Comparison of ENCODE assay signal across 10 mouse cellular contexts in the genomic region with DNA sequence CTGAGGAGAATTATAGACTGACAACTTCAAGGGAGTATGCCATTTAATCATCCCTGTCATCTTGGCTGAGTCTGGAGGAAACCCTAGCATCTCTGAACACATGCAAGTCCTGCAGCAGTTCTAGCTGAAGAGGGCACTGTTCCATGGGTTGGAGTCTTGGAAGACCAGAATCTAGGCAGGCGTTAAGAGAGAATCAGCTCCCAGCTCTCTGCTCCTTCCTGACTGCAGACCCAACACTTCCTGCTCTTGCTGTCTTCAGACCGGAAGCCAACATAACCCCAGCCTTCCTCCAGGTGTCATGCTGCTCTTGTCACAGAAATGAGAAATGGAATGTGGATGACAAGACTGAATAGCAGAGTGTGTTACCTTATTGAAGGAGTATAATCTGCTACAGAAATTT. TPM values are rescaled to one million over a fixed set of nuclear protein-coding genes. Genes with fewer than 3 reads are reported as not detected.
DNase-seq lines count a peak whose midpoint lies in the region; ATAC-seq and TF ChIP-seq lines count a peak whose summit lies in the region.
"Had no signal": no experiment of that assay in that cellular context is flagged by ENCODE, and none has a peak within 500 bp of the region (broad histone marks: within the 10 kb centered on the region; RNA-seq: fewer than 3 reads in every experiment).

No protein-coding gene starts in this region.

- ATAC-seq in frontal cortex, adult (ENCODE audit: low TSS enrichment): 0 out of 2 replicates have a peak, but pooled peaks have one; percentile 56
- no peak for ATAC-seq in lung, embryonic 14.5 days (ENCODE audit: insufficient read depth)
- ATAC-seq in cerebellum, adult (ENCODE audit: insufficient number of reproducible peaks, low FRiP score, low TSS enrichment): no peak
- no peak for ATAC-seq in hindbrain, embryonic 16.5 days
- ATAC-seq: forebrain, embryonic 15.5 days had no signal

- DNase-seq in frontal cortex, postnatal 10 days (ENCODE audit: low spot score in 2 of 2): no peak
- peak; percentile 40 for DNase-seq in lung, embryonic 14.5 days
- no peak for DNase-seq in lung, postnatal 25 days (ENCODE audit: low spot score)
- peak; percentile 64 for DNase-seq in induced T-regulatory cell, adult 2 months (ENCODE audit: low read depth)
- DNase-seq in thymus, postnatal 25 days: peak; percentile 68

- H3K4me2 ChIP-seq in lung, embryonic 14.5 days: no peak overlapping the region
- no peak overlapping the region for H3K4me2 ChIP-seq in hindbrain, embryonic 16.5 days (ENCODE audit: low read length)
- H3K4me2 ChIP-seq: forebrain, embryonic 15.5 days; midbrain, embryonic 11.5 days had no signal

- no peak overlapping the region for H3K4me3 ChIP-seq in lung, embryonic 14.5 days (ENCODE audit: low read depth, low read length)
- no peak overlapping the region for H3K4me3 ChIP-seq in hindbrain, embryonic 16.5 days (ENCODE audit: low read length)
- H3K4me3 ChIP-seq: forebrain, embryonic 15.5 days had no signal

- H3K27me3 ChIP-seq in lung, embryonic 14.5 days (ENCODE audit: insufficient read depth, low read length): no peaks in the 10 kb centered on the region
- H3K27me3 ChIP-seq in hindbrain, embryonic 16.5 days (replicated peaks; ENCODE audit: control insufficient read depth, insufficient read depth, low read length): no peaks in the 10 kb centered on the region
- H3K27me3 ChIP-seq: forebrain, embryonic 15.5 days had no signal

- H3K9me3 ChIP-seq in lung, embryonic 14.5 days (ENCODE audit: low read depth, low read length): no peaks in the 10 kb centered on the region
- no peaks in the 10 kb centered on the region for H3K9me3 ChIP-seq in hindbrain, embryonic 16.5 days (ENCODE audit: control insufficient read depth, low read length)
- H3K9me3 ChIP-seq: forebrain, embryonic 15.5 days had no signal

- TF ChIP-seq CTCF in lung, embryonic 14.5 days (IDR thresholded peaks at IDR 0.05; ENCODE audit: low read depth): peak; percentile 36

- H3K36me3 ChIP-seq in lung, embryonic 14.5 days (ENCODE audit: insufficient read depth): peaks cover 16% of the 10 kb centered on the region
- peaks cover 4% of the 10 kb centered on the region for H3K36me3 ChIP-seq in hindbrain, embryonic 16.5 days (ENCODE audit: control insufficient read depth, insufficient read depth, low read length)

- no peak overlapping the region for H3K9ac ChIP-seq in lung, embryonic 14.5 days
- no peak overlapping the region for H3K9ac ChIP-seq in hindbrain, embryonic 16.5 days (ENCODE audit: low read depth, low read length)
- H3K9ac ChIP-seq: forebrain, embryonic 15.5 days had no signal

- no peak overlapping the region for H3K27ac ChIP-seq in lung, embryonic 14.5 days (ENCODE audit: low read depth)
- H3K27ac ChIP-seq in hindbrain, embryonic 16.5 days (ENCODE audit: low read depth, low read length): no peak overlapping the region
- H3K27ac ChIP-seq: forebrain, embryonic 15.5 days had no signal

- 46% methylated on average over 2 of the region's 2 CpGs for WGBS in lung, embryonic 14.5 days
- 68% methylated on average over 2 of the region's 2 CpGs for WGBS in hindbrain, embryonic 16.5 days

- H3K4me1 ChIP-seq in lung, embryonic 14.5 days (ENCODE audit: insufficient read depth): peaks cover 22% of the 10 kb centered on the region
- peaks cover 29% of the 10 kb centered on the region for H3K4me1 ChIP-seq in hindbrain, embryonic 16.5 days (ENCODE audit: control insufficient read depth, insufficient read depth, low read depth, low read length)

RNA-seq across cellular contexts. Expression of a gene that starts 29.1 kb away (rescaled TPM):
- 1.7 TPM in 2 replicates for polyA plus RNA-seq in lung, embryonic 14.5 days (2014; fragmentation: Nextera tagmentation; extraction: Ambion mirVana)
- 0.81 and 0.97 TPM in 2 replicates for polyA plus RNA-seq in hindbrain, embryonic 16.5 days (2015; fragmentation: Nextera tagmentation; extraction: Ambion mirVana)

RNA-seq across cellular contexts. Expression of a gene that starts 36.3 kb away (rescaled TPM):
- polyA plus RNA-seq in lung, embryonic 14.5 days (2014; fragmentation: Nextera tagmentation; extraction: Ambion mirVana): 75.6 and 87.8 TPM in 2 replicates
- polyA plus RNA-seq in hindbrain, embryonic 16.5 days (2015; fragmentation: Nextera tagmentation; extraction: Ambion mirVana): 10.3 and 14.2 TPM in 2 replicates

Comparison
In these comparisons a context has a peak if more than half of its experiments do, and no peak if none do; other contexts are left out.
1. DNase-seq: peak in lung, embryonic 14.5 days (single experiment), induced T-regulatory cell, adult 2 months (single experiment) and thymus, postnatal 25 days (single experiment); none in frontal cortex, postnatal 10 days (0 of 2) and lung, postnatal 25 days (single experiment).